Mouse (Mus musculus) myocyte (in vitro differentiated cells): ENCODE measurements at regions not wholly inside any gene's neighbourhood (a gene's known extent, or its start where the extent isn't known, plus 50 kb on each side); places are given as distances from the start of the nearest gene placed in this dataset.

Experiments used
- H3K27me3 ChIP-seq: one replicate; pipeline ENCODE4 v1.6.1; 2011; ENCODE audit not compliant: control insufficient read depth, insufficient read depth, insufficient read length
- H3K36me3 ChIP-seq: one replicate; pipeline ENCODE4 v1.6.1; 2011; ENCODE audit not compliant: control insufficient read depth, insufficient read depth
- H3K4me2 ChIP-seq: one replicate; pipeline ENCODE4 v1.6.1; 2011; ENCODE audit warnings: low read depth, control low read depth
- H3K4me3 ChIP-seq: one replicate; pipeline ENCODE4 v1.5.1; 2011; ENCODE audit warnings: mild to moderate bottlenecking, control low read depth, moderate library complexity
- H3K79me2 ChIP-seq: one replicate; pipeline ENCODE4 v1.6.1; 2011; ENCODE audit not compliant: control insufficient read depth, insufficient read depth
- H3ac ChIP-seq: one replicate; pipeline ENCODE4 v1.6.1; 2011; ENCODE audit not compliant: control insufficient read depth, insufficient read length
- CEBPB ChIP-seq: IDR thresholded peaks from 2 replicates; pipeline ENCODE4 v1.6.1; 2011; ENCODE audit warnings: mild to moderate bottlenecking, moderate library complexity; ENCODE audit not compliant: poor library complexity, insufficient read depth, severe bottlenecking
- E2F4 ChIP-seq: IDR thresholded peaks from one replicate; pipeline ENCODE4 v1.6.1; 2011; ENCODE audit warnings: mild to moderate bottlenecking, control low read depth, moderate library complexity; ENCODE audit not compliant: insufficient read depth
- MAX ChIP-seq: IDR thresholded peaks from one replicate; pipeline ENCODE4 v1.6.1; 2011; ENCODE audit warnings: low read depth, mild to moderate bottlenecking, control low read depth
- MYOD1 ChIP-seq, 3 experiments: IDR thresholded peaks; one replicate each; pipeline ENCODE4 v1.6.1; 2011; ENCODE audit warnings: control low read depth in 2 of 3, low read depth in 2 of 3, mild to moderate bottlenecking in 2 of 3, moderate library complexity in 1 of 3; ENCODE audit not compliant: insufficient read length in 2 of 3, control insufficient read depth in 1 of 3
- MYOG ChIP-seq, 3 experiments: IDR thresholded peaks; one replicate each; pipeline ENCODE4 v1.6.1; 2011; ENCODE audit warnings: control low read depth in 2 of 3, low read depth in 2 of 3, mild to moderate bottlenecking in 2 of 3; ENCODE audit not compliant: insufficient read length in 2 of 3, control insufficient read depth in 1 of 3, insufficient read depth in 1 of 3
- POLR2A ChIP-seq: IDR thresholded peaks from one replicate; pipeline ENCODE4 v1.6.1; 2011; ENCODE audit warnings: low read depth, mild to moderate bottlenecking, control low read depth, moderate library complexity; ENCODE audit not compliant: insufficient read length
- POLR2AphosphoS2 ChIP-seq: IDR thresholded peaks from one replicate; pipeline ENCODE4 v1.6.1; 2011; ENCODE audit warnings: low read depth, control low read depth; ENCODE audit not compliant: insufficient read length
- REST ChIP-seq: IDR thresholded peaks from one replicate; pipeline ENCODE4 v1.6.1; 2011; ENCODE audit warnings: mild to moderate bottlenecking, control low read depth, moderate library complexity; ENCODE audit not compliant: insufficient read depth, insufficient read length
- SRF ChIP-seq: IDR thresholded peaks from one replicate; pipeline ENCODE4 v1.6.1; 2011; ENCODE audit warnings: low read depth; ENCODE audit not compliant: control insufficient read depth, insufficient read length
- TCF12 ChIP-seq: IDR thresholded peaks from one replicate; pipeline ENCODE4 v1.6.1; 2011; ENCODE audit warnings: mild to moderate bottlenecking, control low read depth; ENCODE audit not compliant: poor library complexity, insufficient read depth, severe bottlenecking
- TCF3 ChIP-seq: IDR thresholded peaks from one replicate; pipeline ENCODE4 v1.6.1; 2011; ENCODE audit warnings: low read depth, control low read depth; ENCODE audit not compliant: insufficient read length
- USF1 ChIP-seq: IDR thresholded peaks from one replicate; pipeline ENCODE4 v1.6.1; 2011; ENCODE audit warnings: low read depth, mild to moderate bottlenecking, control low read depth, moderate library complexity

- TF ChIP-seq TCF3 (no peak), USF1 (no peak), CEBPB (peak; percentile 88), E2F4 (no peak)
- H3K27me3 ChIP-seq, result no peaks in the 10 kb centered on the region
- no peak overlapping the region for H3K4me2 ChIP-seq
- H3ac ChIP-seq, result no peak overlapping the region
- H3K36me3 ChIP-seq, result no peaks in the 10 kb centered on the region
- no peak overlapping the region for H3K4me3 ChIP-seq
- no peaks in the 10 kb centered on the region for H3K79me2 ChIP-seq
Measured at GRCm38 (mm10) chr9:51398886-51399285, 70.2 kb upstream of the 1810046K07Rik start.

GRCm38 (mm10) chr9:51399356-51399755, 70.6 kb upstream of the 1810046K07Rik start:
- Histone ChIP-seq H3K4me2 (no peak overlapping the region), H3K79me2 (no peaks in the 10 kb centered on the region), H3ac (no peak overlapping the region), H3K27me3 (no peaks in the 10 kb centered on the region), H3K36me3 (no peaks in the 10 kb centered on the region), H3K4me3 (no peak overlapping the region)
- TF ChIP-seq MYOG (IDR thresholded peaks at IDR 0.05; ENCODE audit: control insufficient read depth in 1 of 3, insufficient read depth in 1 of 3, insufficient read length in 2 of 3, low read depth in 2 of 3) (no peak), SRF (no peak), REST (no peak), TCF3 (no peak), E2F4 (no peak)

GRCm38 (mm10) chr9:51401779-51402178, 73.1 kb upstream of the 1810046K07Rik start:
- no peaks in the 10 kb centered on the region for H3K36me3 ChIP-seq
- TF ChIP-seq E2F4, result no peak
- no peak for TF ChIP-seq USF1
- no peak for TF ChIP-seq MYOD1 (IDR thresholded peaks at IDR 0.05; ENCODE audit: control insufficient read depth in 1 of 3, insufficient read length in 2 of 3, low read depth in 2 of 3)
- no peak for TF ChIP-seq MYOG (IDR thresholded peaks at IDR 0.05; ENCODE audit: control insufficient read depth in 1 of 3, insufficient read depth in 1 of 3, insufficient read length in 2 of 3, low read depth in 2 of 3)
- TF ChIP-seq MAX, result no peak
- no peak overlapping the region for H3K4me3 ChIP-seq
- no peaks in the 10 kb centered on the region for H3K27me3 ChIP-seq
- H3ac ChIP-seq, result no peak overlapping the region
- no peaks in the 10 kb centered on the region for H3K79me2 ChIP-seq
- no peak overlapping the region for H3K4me2 ChIP-seq

- H3K4me3 ChIP-seq, result no peak overlapping the region
- H3ac ChIP-seq, result no peak overlapping the region
- no peaks in the 10 kb centered on the region for H3K36me3 ChIP-seq
- H3K27me3 ChIP-seq, result no peaks in the 10 kb centered on the region
- TF ChIP-seq USF1, result no peak
- no peak for TF ChIP-seq TCF3
- TF ChIP-seq MYOG (IDR thresholded peaks at IDR 0.05; ENCODE audit: control insufficient read depth in 1 of 3, insufficient read depth in 1 of 3, insufficient read length in 2 of 3, low read depth in 2 of 3), result no peak
- TF ChIP-seq MAX, result no peak
- no peak for TF ChIP-seq CEBPB
- no peak for TF ChIP-seq E2F4
- no peak for TF ChIP-seq POLR2A
- no peak for TF ChIP-seq SRF
- TF ChIP-seq POLR2AphosphoS2, result no peak
- no peak for TF ChIP-seq TCF12
- no peak for TF ChIP-seq REST
- TF ChIP-seq MYOD1 (IDR thresholded peaks at IDR 0.05; ENCODE audit: control insufficient read depth in 1 of 3, insufficient read length in 2 of 3, low read depth in 2 of 3), result no peak
- no peaks in the 10 kb centered on the region for H3K79me2 ChIP-seq
- H3K4me2 ChIP-seq, result no peak overlapping the region
Measured at GRCm38 (mm10) chr9:51407978-51408377, 79.3 kb upstream of the 1810046K07Rik start.

- H3K27me3 ChIP-seq, result no peaks in the 10 kb centered on the region
- H3K4me2 ChIP-seq, result no peak overlapping the region
- H3K4me3 ChIP-seq, result no peak overlapping the region
- no peak for TF ChIP-seq MAX
- TF ChIP-seq E2F4, result no peak
- TF ChIP-seq SRF, result no peak
- no peak for TF ChIP-seq POLR2AphosphoS2
- no peak for TF ChIP-seq REST
- no peak for TF ChIP-seq CEBPB
- TF ChIP-seq MYOD1 (IDR thresholded peaks at IDR 0.05; ENCODE audit: control insufficient read depth in 1 of 3, insufficient read length in 2 of 3, low read depth in 2 of 3), result no peak
- TF ChIP-seq TCF3, result no peak
- no peak for TF ChIP-seq POLR2A
- no peak for TF ChIP-seq MYOG (IDR thresholded peaks at IDR 0.05; ENCODE audit: control insufficient read depth in 1 of 3, insufficient read depth in 1 of 3, insufficient read length in 2 of 3, low read depth in 2 of 3)
- TF ChIP-seq USF1, result no peak
- no peak for TF ChIP-seq TCF12
- H3K79me2 ChIP-seq, result no peaks in the 10 kb centered on the region
- no peak overlapping the region for H3ac ChIP-seq
- H3K36me3 ChIP-seq, result no peaks in the 10 kb centered on the region
Measured at GRCm38 (mm10) chr9:51418923-51419482, 90.3 kb upstream of the 1810046K07Rik start.

- no peaks in the 10 kb centered on the region for H3K27me3 ChIP-seq
- H3K36me3 ChIP-seq, result no peaks in the 10 kb centered on the region
- TF ChIP-seq SRF, result no peak
- no peak for TF ChIP-seq USF1
- no peak for TF ChIP-seq MYOD1 (IDR thresholded peaks at IDR 0.05; ENCODE audit: control insufficient read depth in 1 of 3, insufficient read length in 2 of 3, low read depth in 2 of 3)
- no peak for TF ChIP-seq TCF3
- TF ChIP-seq TCF12, result no peak
- no peak for TF ChIP-seq CEBPB
- no peak for TF ChIP-seq POLR2A
- TF ChIP-seq E2F4, result no peak
- TF ChIP-seq MYOG (IDR thresholded peaks at IDR 0.05; ENCODE audit: control insufficient read depth in 1 of 3, insufficient read depth in 1 of 3, insufficient read length in 2 of 3, low read depth in 2 of 3), result no peak
- no peak for TF ChIP-seq MAX
- no peak for TF ChIP-seq POLR2AphosphoS2
- TF ChIP-seq REST, result no peak
- H3K4me3 ChIP-seq, result no peak overlapping the region
- no peaks in the 10 kb centered on the region for H3K79me2 ChIP-seq
- no peak overlapping the region for H3K4me2 ChIP-seq
- no peak overlapping the region for H3ac ChIP-seq
Measured at GRCm38 (mm10) chr9:51422553-51422952, 93.8 kb upstream of the 1810046K07Rik start.
